ENCODE assay signal across 8 mouse cellular contexts in genomic region chr7:19458591-19459111, GRCm38 (mm10). TPM values are rescaled to one million over a fixed set of nuclear protein-coding genes. Genes with fewer than 3 reads are reported as not detected.
A peak's percentile ranks its signal among the peaks of the same experiment; 100 is the strongest.
DNase-seq lines count a peak whose midpoint lies in the region; ATAC-seq and TF ChIP-seq lines count a peak whose summit lies in the region.

TSS of gene Mark4 (minus strand) at chr7:19458821.

- H3K27ac ChIP-seq in MEL (ENCODE audit: control insufficient read depth, low read depth, low read length): no peak within 1 kb of the TSS
- peak within 1 kb of the TSS; percentile 44 for H3K27ac ChIP-seq in cerebellum, adult 2 months (ENCODE audit: insufficient read depth, low read length)
- H3K27ac ChIP-seq in lung, postnatal 0 days (ENCODE audit: low read length): peak within 1 kb of the TSS; percentile 83

- peak within 1 kb of the TSS; percentile 81 to 99 for H3K4me3 ChIP-seq in MEL (ENCODE audit: control insufficient read depth in 1 of 2, insufficient read depth in 1 of 2, low read depth in 2 of 2, low read length in 2 of 2)
- H3K4me3 ChIP-seq in cerebellum, adult 2 months (replicated peaks; ENCODE audit: insufficient read depth, low read depth, low read length): peak within 1 kb of the TSS; percentile 100
- H3K4me3 ChIP-seq in lung, postnatal 0 days (ENCODE audit: low read depth, low read length): peak within 1 kb of the TSS; percentile 99

- peak in 1 of 2 experiments; percentile 26; a peak in 1 of 4 replicates for TF ChIP-seq POLR2A in MEL (IDR thresholded peaks at IDR 0.05; ENCODE audit: control insufficient read depth in 1 of 2, insufficient read depth in 1 of 2, low read depth in 1 of 2, low read length in 2 of 2, poor library complexity in 1 of 2)
- peak; percentile 26; the same call in 1 of the 2 replicates for TF ChIP-seq POLR2A in cerebellum, adult 2 months (IDR thresholded peaks at IDR 0.05; ENCODE audit: borderline replicate concordance, insufficient read depth, low read length)

- peaks cover 7% of the 10 kb centered on the region for H3K79me2 ChIP-seq in MEL (ENCODE audit: control insufficient read depth, insufficient read depth, low read length, poor library complexity)

- ATAC-seq in lung, postnatal 0 days: peak; percentile 92

- no peaks in the 10 kb centered on the region for H3K27me3 ChIP-seq in MEL (ENCODE audit: control insufficient read depth in 1 of 2, insufficient read depth in 2 of 2, low read length in 2 of 2)
- H3K27me3 ChIP-seq in cerebellum, adult 2 months (ENCODE audit: control insufficient read depth, insufficient read depth, low read length): no peaks in the 10 kb centered on the region
- no peaks in the 10 kb centered on the region for H3K27me3 ChIP-seq in lung, postnatal 0 days (replicated peaks; ENCODE audit: insufficient read depth, low read length)

- no peaks in the 10 kb centered on the region for H3K9me3 ChIP-seq in MEL (replicated peaks; ENCODE audit: insufficient read depth, low read length)
- no peaks in the 10 kb centered on the region for H3K9me3 ChIP-seq in lung, postnatal 0 days (ENCODE audit: low read length)

- peaks cover 0 to 4% of the 10 kb centered on the region in 2 experiments; a peak in 1 of 4 replicates for H3K36me3 ChIP-seq in MEL (ENCODE audit: control insufficient read depth in 1 of 2, insufficient read depth in 2 of 2, low read length in 2 of 2)
- H3K36me3 ChIP-seq in lung, postnatal 0 days (ENCODE audit: insufficient read depth, low read length): no peaks in the 10 kb centered on the region

- H3K9ac ChIP-seq in MEL (ENCODE audit: control insufficient read depth, low read depth, low read length, poor library complexity, severe bottlenecking): peak within 1 kb of the TSS; percentile 83
- H3K9ac ChIP-seq in lung, postnatal 0 days (replicated peaks; ENCODE audit: low read depth): peak within 1 kb of the TSS; percentile 87

- no peak for TF ChIP-seq CTCF in MEL (IDR thresholded peaks at IDR 0.05 in 2 of 3, conservative IDR thresholded peaks at IDR 0.05 in 1 of 3; ENCODE audit: control insufficient read depth in 1 of 3, insufficient read depth in 1 of 3, low read depth in 2 of 3, low read length in 3 of 3, poor library complexity in 1 of 3, severe bottlenecking in 1 of 3)
- no peak for TF ChIP-seq CTCF in cerebellum, adult 2 months (IDR thresholded peaks at IDR 0.05; ENCODE audit: borderline replicate concordance, insufficient read depth, low read depth, low read length)
- no peak for TF ChIP-seq CTCF in lung, postnatal 0 days (IDR thresholded peaks at IDR 0.05)

- DNase-seq in MEL (ENCODE audit: low read depth, low spot score): peak; percentile 90
- DNase-seq in cerebellum, adult 2 months: peak; percentile 74 to 80
- DNase-seq in forelimb bud, embryonic 11.5 days (ENCODE audit: low read depth, low spot score): peak; percentile 76
- DNase-seq in heart, postnatal 4 days: peak; percentile 83
- DNase-seq in layer of hippocampus, adult 9-11 months: peak; percentile 65
- DNase-seq in lung, postnatal 0 days (ENCODE audit: low spot score): peak; percentile 91
- DNase-seq in ovary, postnatal 14 days (ENCODE audit: low spot score): peak; percentile 71
- DNase-seq in thymus, postnatal 14 days: peak; percentile 84

- 1% methylated on average over 34 of the region's 42 CpGs for WGBS in cerebellum, adult 2 months
- WGBS in lung, postnatal 0 days: 0% methylated on average over 16 of the region's 42 CpGs

- H3K4me2 ChIP-seq in lung, postnatal 0 days (replicated peaks; ENCODE audit: low read depth, low read length): peak within 1 kb of the TSS; percentile 89

- no peak for TF ChIP-seq EP300 in MEL (IDR thresholded peaks at IDR 0.05; ENCODE audit: low read depth in 1 of 2, low read length in 2 of 2)
- no peak for TF ChIP-seq EP300 in lung, postnatal 0 days (IDR thresholded peaks at IDR 0.05)

- no peak for TF ChIP-seq RAD21 in MEL (IDR thresholded peaks at IDR 0.05; ENCODE audit: low read depth, low read length)

- 0 out of 4 replicates have a peak, but pooled peaks cover 0 to 8% of the 10 kb centered on the region in 2 experiments for H3K4me1 ChIP-seq in MEL (ENCODE audit: control insufficient read depth in 1 of 2, insufficient read depth in 2 of 2, low read length in 2 of 2)
- peaks cover 15% of the 10 kb centered on the region for H3K4me1 ChIP-seq in cerebellum, adult 2 months (ENCODE audit: control insufficient read depth, insufficient read depth, low read length)
- peaks cover 10% of the 10 kb centered on the region for H3K4me1 ChIP-seq in lung, postnatal 0 days (ENCODE audit: insufficient read depth, low read depth, low read length)

TF ChIP-seq in MEL, 35 proteins besides CTCF, POLR2A, EP300 and RAD21:
- TF ChIP-seq NRF1 (IDR thresholded peaks at IDR 0.05; ENCODE audit: insufficient read depth, low read depth, low read length, poor library complexity, severe bottlenecking) (no peak), RCOR1 (IDR thresholded peaks at IDR 0.05; ENCODE audit: low read depth, low read length) (no peak), MXI1 (IDR thresholded peaks at IDR 0.05; ENCODE audit: low read depth, low read length) (0 out of 2 replicates have a peak, but pooled peaks have one; percentile 27), POLR2AphosphoS5 (IDR thresholded peaks at IDR 0.05; ENCODE audit: borderline replicate concordance, low read depth, low read length) (no peak), POLR2AphosphoS2 (IDR thresholded peaks at IDR 0.05; ENCODE audit: low read length) (no peak), HCFC1 (IDR thresholded peaks at IDR 0.05; ENCODE audit: low read depth, low read length) (peak; percentile 71; the same call in 1 of the 2 replicates), ETS1 (IDR thresholded peaks at IDR 0.05; ENCODE audit: low read depth, low read length) (no peak), NELFE (IDR thresholded peaks at IDR 0.05; ENCODE audit: low read depth, low read length) (peak; percentile 23; the same call in 1 of the 2 replicates), MAX (IDR thresholded peaks at IDR 0.05; ENCODE audit: low read length) (no peak), UBTF (IDR thresholded peaks at IDR 0.05; ENCODE audit: borderline replicate concordance, insufficient read depth, low read depth, low read length) (no peak), MAZ (IDR thresholded peaks at IDR 0.05; ENCODE audit: low read depth, low read length) (0 out of 2 replicates have a peak, but pooled peaks have one; percentile 3), SMC3 (IDR thresholded peaks at IDR 0.05; ENCODE audit: low read depth, low read length) (no peak), SIN3A (IDR thresholded peaks at IDR 0.05; ENCODE audit: low read length) (peak; percentile 69; the same call in 1 of the 2 replicates)

RNA-seq across cellular contexts. Expression of gene Mark4, which starts in this region (rescaled TPM):
- total RNA-seq in MEL (2012; rRNA removed): 4.7 TPM in 2 replicates
- 10 to 100 TPM in 1 of 2 experiments, not detected in 1; 18.5 TPM for polyA plus RNA-seq in MEL (2012; ENCODE audit: insufficient read depth in 1 of 2, insufficient read length in 2 of 2, low read depth in 1 of 2, low replicate concordance in 2 of 2, missing spikeins in 1 of 2)
- 50.3 and 52.8 TPM in 2 replicates for polyA plus RNA-seq in cerebellum, adult 2 months (2012; rRNA removed)
- total RNA-seq in heart, postnatal 4 days (2021): 10 to 100 TPM; 28.8 to 30.3 TPM
- 7.4 and 7.9 TPM in 2 replicates for polyA plus RNA-seq in lung, postnatal 0 days (2015; fragmentation: Nextera tagmentation; extraction: Ambion mirVana)
